Mouse (Mus musculus) brown adipose tissue, adult 24 weeks (tissue): ENCODE measurements around the gene Mllt3. TPM values are rescaled to one million over a fixed set of nuclear protein-coding genes. Genes with fewer than 3 reads are reported as not detected.

ENCODE experiments used
- H3K27ac ChIP-seq: fragments of 200-500 bp; replicated peaks from 2 replicates; pipeline ENCODE4 v1.5.1; 2012; ENCODE audit warnings: low read depth, mild to moderate bottlenecking, low read length
- H3K4me1 ChIP-seq: fragments of 200-500 bp; 2 replicates; pipeline ENCODE4 v1.6.1; 2012; ENCODE audit warnings: low read length, mixed read lengths; ENCODE audit not compliant: control insufficient read depth, insufficient read depth, insufficient read length
- H3K4me3 ChIP-seq: fragments of 200-500 bp; 2 replicates; pipeline ENCODE4 v1.5.1; 2012; ENCODE audit warnings: low read depth, mild to moderate bottlenecking, low read length, moderate library complexity; ENCODE audit not compliant: insufficient read depth
- polyA plus RNA-seq: library from polyadenylated mRNA; stranded (reverse); fragments of >200 nt; gene quantifications from 2 replicates; pipeline ENCODE4 v1.2.4, GENCODE M21; 2012; ENCODE audit not compliant: missing spikeins, insufficient read depth, insufficient read length

Gene Mllt3
- polyA plus RNA-seq, 1 experiment: 14.9 TPM

DNA sequence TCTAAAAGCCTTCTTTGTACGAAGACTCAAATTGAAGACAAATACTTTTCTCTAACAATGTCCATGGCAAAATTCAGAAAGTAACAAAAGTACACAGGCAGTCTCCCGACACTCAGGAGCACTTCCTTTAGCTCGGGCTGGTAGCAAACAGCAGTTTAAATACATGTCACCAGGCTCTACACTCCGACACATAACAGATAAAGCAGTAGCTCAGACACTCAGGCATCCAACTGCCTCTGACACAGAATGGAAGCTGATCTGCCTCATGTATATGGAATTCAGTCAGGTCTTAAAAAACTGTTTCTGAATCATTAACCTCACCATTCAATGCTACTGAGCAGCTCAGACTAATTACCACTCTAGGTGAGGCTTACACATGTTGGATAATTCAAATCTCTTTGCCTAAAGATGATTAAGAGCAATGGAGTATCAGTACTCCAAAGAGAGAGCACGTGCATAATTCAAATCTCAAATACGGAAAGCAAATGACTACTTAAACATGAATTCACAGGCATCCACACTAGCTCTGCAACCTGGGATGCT lies 188.4 kb downstream of the Mllt3 start:
- Histone ChIP-seq H3K27ac (no peak overlapping the region), H3K4me3 (no peak overlapping the region), H3K4me1 (peaks cover 2% of the 10 kb centered on the region; the same call in 1 of the 2 replicates)

DNA sequence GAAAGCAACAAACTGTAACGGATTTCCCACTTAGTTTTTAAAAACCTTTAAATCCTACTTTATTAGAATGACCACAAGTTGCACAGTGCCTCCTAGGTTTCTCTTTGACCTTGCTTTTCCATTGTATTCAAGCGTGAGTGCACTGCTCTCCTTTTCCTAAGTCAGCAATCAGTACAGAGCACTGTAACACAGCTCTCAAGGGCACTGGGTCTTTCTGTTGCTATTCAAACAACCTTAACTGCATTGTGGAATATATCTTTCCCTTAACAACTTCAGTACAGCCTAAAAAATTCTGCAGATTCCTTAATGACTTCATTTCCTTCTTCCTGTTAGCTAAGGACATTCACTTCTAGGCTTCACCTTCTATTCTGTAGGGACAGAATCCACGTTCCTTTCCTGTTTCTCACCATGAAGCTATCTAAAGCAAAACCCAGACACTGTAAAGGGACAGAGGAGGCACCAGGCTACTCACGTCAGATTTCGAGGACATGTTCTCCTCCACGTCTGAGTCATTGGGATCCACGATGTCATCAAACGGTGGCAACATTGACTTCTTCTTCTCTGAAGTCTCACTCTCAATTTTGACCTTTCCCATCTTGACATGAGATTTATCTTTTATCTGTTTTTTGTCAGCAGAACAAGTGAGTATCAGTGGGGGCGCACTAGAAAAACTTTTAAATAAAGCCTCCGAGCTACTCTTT lies 192.8 kb downstream of the Mllt3 start:
- Histone ChIP-seq H3K4me1 (peaks cover 2% of the 10 kb centered on the region; the same call in 1 of the 2 replicates), H3K27ac (no peak overlapping the region), H3K4me3 (no peak overlapping the region)

GRCm38 (mm10) chr4:87838716-87839115 lies 194.4 kb downstream of the Mllt3 start:
- H3K4me1 ChIP-seq: peaks cover 2% of the 10 kb centered on the region; the same call in 1 of the 2 replicates
- no peak overlapping the region for H3K4me3 ChIP-seq
- H3K27ac ChIP-seq: no peak overlapping the region

DNA sequence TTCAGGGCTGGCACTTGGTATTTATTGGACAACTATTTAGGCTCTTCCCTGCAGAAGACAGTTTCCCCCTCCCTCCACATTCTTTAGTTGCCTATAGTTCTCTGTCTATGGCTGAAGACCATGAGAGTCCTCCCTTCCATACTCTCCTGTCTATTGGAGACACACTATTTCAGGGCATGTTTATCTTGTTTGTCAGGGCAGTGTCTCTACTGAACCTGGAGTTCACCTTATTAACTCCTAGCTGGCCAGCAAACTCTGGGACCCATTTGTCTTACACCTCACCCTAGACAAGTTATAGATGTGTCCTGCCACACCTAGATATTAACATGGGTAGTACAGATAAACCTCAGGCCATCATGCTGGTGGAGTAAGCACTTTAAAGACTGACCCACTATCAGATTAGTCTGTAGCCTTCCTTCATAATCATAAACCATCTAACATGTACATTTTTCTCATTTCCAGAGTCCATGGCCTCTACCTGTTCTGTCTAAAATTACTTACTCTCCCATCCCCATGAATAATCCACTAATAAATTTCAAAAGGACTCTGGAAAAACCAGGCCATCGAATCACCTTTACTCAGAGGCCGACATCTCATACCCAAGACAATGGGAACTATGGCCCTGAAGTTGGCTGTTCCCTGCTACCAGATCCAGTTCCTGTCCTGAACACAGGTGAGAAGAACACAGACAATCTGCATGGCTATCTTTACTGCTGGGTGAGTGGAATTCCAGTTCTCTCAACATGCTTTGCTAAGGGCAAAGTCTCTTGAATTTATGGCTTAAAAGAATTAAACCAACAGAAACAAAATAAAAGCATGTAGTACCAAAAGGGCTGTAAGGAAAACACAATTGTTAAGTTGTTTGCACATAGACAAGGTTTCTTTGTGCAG lies 195.4 kb downstream of the Mllt3 start:
- H3K4me1 ChIP-seq: peaks cover 2% of the 10 kb centered on the region; the same call in 1 of the 2 replicates
- no peak overlapping the region for H3K4me3 ChIP-seq
- no peak overlapping the region for H3K27ac ChIP-seq

GRCm38 (mm10) chr4:87836257-87836656 lies 196.9 kb downstream of the Mllt3 start:
- no peak overlapping the region for H3K27ac ChIP-seq
- peaks cover 2% of the 10 kb centered on the region; the same call in 1 of the 2 replicates for H3K4me1 ChIP-seq
- H3K4me3 ChIP-seq: no peak overlapping the region

DNA sequence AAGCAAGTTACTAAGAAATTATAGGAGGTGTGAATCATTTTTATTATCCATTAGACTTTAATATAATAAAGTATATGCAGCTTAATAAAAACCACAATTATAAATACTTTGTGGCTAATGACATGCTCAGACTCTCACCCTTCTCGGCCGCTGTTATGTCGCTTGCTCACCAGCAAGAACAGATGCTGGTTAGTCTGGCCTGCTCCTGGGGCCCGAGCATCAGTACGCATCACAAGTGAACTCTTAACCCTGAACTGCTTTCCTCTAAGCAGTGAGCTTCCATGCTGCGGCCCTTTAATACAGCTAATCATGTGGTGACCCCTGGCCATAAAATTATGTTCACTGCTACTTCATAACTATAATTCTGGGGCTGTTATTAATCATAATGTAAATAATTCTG lies 198.0 kb downstream of the Mllt3 start:
- no peaks in the 10 kb centered on the region for H3K4me1 ChIP-seq
- no peak overlapping the region for H3K27ac ChIP-seq

GRCm38 (mm10) chr4:87834310-87834709 lies 198.9 kb downstream of the Mllt3 start:
- no peaks in the 10 kb centered on the region for H3K4me1 ChIP-seq
- H3K4me3 ChIP-seq: no peak overlapping the region
- no peak overlapping the region for H3K27ac ChIP-seq

More for the DNA sequence above, 198.0 kb downstream of the Mllt3 start:
- H3K4me3 ChIP-seq: no peak overlapping the region

GRCm38 (mm10) chr4:87830794-87831306 lies 202.3 kb downstream of the Mllt3 start:
- no peak overlapping the region for H3K27ac ChIP-seq
- no peak overlapping the region for H3K4me3 ChIP-seq
- no peaks in the 10 kb centered on the region for H3K4me1 ChIP-seq

DNA sequence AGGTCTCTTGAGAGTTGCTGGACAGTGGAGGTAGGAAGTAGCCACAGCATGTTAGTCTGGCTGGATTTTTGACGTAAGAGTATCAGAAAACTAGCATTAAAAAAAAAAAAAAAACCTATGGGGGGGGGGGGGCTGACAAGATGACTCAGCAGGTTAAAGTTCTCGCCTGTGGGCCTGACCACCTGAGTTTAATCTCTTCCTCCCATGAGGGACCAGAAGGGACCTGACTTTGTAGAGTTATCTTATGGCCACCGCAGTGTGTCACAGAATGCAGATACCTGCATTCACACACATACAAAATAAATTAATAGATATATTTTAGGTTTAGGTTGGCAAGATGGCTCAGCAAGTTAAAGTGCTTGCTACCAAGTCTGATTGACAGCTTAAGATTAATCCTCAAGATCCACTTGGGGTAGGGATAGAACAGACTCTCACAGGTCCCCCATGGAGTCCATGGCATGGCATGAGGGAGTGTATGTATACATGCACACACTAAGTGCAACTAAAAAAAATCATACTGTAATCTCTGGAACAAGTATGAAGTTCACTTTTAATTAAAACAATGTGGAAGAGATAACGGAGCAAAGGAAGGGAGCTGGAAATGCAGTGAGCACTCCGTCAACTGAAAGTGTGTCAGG lies 203.6 kb downstream of the Mllt3 start:
- Histone ChIP-seq H3K27ac (no peak overlapping the region), H3K4me1 (no peaks in the 10 kb centered on the region), H3K4me3 (no peak overlapping the region)

DNA sequence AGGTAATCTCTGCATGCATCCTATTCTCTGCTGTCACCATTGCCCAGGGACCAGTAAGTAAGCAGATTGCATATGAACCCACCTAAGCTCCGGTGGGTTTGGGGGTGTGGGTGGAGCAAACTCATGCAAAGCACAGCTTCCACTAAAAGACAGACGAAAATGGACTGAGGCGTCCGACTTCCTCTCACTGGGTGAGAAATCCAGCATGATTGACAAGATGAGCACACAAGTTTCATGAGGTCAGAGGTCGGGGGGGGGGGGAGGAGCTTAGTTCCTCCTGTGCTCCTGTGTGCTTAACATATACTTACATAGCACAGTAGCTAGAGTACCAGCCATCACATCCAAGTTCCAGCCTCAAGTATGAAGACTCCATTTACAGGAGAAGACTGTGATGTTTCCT lies 206.8 kb downstream of the Mllt3 start:
- no peak overlapping the region for H3K4me3 ChIP-seq
- no peak overlapping the region for H3K27ac ChIP-seq
- no peaks in the 10 kb centered on the region for H3K4me1 ChIP-seq

GRCm38 (mm10) chr4:87823623-87824022 lies 209.5 kb downstream of the Mllt3 start:
- no peak overlapping the region for H3K4me3 ChIP-seq
- H3K27ac ChIP-seq: no peak overlapping the region
- H3K4me1 ChIP-seq: no peaks in the 10 kb centered on the region

DNA sequence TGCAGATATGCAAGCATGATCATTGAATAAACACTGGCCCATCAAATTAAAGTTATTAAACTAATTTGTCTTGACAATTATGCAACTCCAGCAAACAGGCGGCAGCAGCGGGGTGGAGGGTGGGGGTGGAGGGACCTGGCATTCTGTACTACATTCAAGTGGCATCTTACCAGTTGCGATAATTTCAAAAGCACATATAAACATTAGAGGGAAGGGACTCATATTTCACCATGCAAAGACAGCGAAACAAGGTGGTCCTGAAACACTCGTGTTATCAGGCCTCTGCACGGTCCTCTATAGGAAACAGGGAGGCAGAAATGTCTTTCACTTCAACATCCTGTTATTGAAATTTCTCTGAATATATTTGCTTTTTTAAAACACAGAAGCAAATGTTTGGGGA lies 210.0 kb downstream of the Mllt3 start:
- no peak overlapping the region for H3K4me3 ChIP-seq
- H3K4me1 ChIP-seq: no peaks in the 10 kb centered on the region
- no peak overlapping the region for H3K27ac ChIP-seq

DNA sequence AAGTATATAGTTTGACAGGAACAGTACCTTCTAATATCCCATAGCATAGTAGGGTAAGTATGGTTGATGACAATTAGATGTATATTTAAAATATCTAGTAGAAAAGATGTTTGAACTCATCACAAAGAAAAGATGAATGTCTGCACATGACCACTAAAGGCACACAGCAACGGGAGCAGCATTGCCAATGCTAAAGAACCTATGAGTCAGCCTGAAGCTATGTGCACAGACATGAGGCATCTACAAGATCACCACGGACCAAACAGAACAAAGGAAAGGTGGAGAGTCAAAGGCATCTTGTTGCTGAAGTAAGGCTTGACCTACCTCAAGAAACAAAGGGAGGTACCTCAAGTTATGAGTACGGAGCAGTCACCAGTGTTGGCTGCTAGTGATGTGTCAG lies 212.3 kb downstream of the Mllt3 start:
- no peak overlapping the region for H3K4me3 ChIP-seq
- H3K4me1 ChIP-seq: no peaks in the 10 kb centered on the region
- no peak overlapping the region for H3K27ac ChIP-seq

- Histone ChIP-seq H3K4me3 (no peak overlapping the region), H3K4me1 (no peaks in the 10 kb centered on the region), H3K27ac (no peak overlapping the region)
Observed at GRCm38 (mm10) chr4:87819182-87819581, 214.0 kb downstream of the Mllt3 start.

DNA sequence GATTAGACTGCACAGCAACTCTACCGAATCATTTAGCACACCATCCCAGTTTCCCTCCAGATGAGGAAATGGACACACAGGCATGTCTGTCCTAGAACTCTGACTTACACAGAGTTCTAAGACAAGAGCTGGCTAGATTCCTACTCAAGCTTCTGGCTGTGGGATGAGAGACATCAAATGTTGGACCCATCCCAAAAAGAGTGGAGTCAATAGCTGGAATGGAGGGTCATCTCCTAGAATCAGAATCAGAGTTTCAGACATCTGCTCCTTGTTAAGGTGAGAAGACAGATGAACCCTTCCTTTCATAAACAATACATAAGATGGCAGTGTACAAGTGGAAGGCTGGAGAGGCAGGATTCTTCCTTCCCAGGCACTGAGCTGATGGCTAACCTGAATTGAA lies 214.9 kb downstream of the Mllt3 start:
- no peak overlapping the region for H3K27ac ChIP-seq
- H3K4me1 ChIP-seq: no peaks in the 10 kb centered on the region
- H3K4me3 ChIP-seq: no peak overlapping the region
